Mouse (Mus musculus) frontal cortex, postnatal 36 days (tissue): Measurements from ENCODE around the gene Nat8f4.
"Not testable (repeated sequence)": the region's sequence is repeated elsewhere in the genome, so short reads cannot be mapped to it uniquely, and the experiment has no call there.

ENCODE experiments used
- DNase-seq, 2 experiments: peaks; one replicate each; pipeline ENCODE4 v3.0.0; 2022; ENCODE audit warnings: low spot score in 2 of 2

The Nat8f4 gene

DNA sequence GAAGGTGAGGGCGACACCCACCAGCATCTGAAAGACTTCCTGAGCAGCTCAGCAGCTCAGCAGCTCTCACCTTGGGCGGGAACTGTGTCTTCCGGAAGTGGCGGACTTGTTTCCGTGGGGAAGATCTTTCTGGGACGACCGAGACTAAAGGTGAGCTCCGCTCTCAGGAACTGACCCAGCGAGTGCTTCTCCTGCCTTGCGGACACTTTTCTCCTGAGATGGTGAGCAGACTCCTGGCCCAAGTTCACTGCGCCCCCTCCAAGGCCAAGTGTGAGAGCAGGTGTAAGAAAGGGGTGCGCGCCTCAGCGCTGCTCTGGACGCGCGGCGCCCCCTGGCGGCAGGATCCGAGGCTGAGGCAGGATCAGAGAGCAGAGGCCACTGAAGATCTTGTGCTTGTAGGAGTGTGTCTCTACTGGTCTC lies at the start of gene Nat8f4:
Nat8f4 (minus strand) TSS at position 243 of the 420 bp plus-strand sequence.
- peak; percentile 83 to 88 for DNase-seq

DNA sequence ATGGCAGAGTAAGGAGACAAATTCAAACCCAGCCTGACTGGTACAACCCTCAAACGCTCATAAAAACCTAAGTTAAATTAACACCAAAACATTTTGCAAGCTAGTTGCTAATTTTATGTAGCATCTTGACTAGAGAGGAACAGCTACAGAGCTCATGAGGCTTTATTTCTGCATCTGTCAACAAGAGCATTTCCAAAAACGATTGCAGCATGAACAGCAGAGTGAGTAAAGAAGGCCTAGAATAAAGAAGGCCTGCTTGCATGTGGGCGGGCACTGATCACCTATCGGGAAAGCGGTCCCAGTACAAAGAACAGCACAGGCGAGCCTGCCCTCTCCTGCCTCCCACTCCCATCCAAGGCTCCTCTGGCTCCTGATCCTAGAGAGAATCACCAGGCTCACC lies 43.9 kb upstream of the Nat8f4 start:
- no peak for DNase-seq

DNA sequence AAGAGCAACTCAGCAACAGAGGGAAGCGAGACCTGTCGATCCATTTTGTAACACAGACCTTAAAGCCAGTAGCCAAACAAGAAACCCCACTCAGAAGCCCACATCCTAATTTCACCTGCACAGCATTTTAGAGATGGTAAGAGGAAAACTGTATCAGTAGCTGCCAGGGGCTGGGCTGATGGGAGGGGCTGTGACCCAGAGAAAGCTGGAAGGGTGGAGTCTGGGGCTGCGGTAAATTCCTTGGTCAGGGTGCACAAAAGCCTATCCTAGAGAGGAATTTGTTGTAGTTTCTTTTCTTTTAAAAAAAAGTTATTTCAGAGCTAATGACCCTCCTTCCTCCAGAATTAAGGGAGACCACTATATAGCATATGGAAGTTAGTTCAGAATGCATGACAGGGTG lies 37.8 kb upstream of the Nat8f4 start:
- DNase-seq: no peak

DNA sequence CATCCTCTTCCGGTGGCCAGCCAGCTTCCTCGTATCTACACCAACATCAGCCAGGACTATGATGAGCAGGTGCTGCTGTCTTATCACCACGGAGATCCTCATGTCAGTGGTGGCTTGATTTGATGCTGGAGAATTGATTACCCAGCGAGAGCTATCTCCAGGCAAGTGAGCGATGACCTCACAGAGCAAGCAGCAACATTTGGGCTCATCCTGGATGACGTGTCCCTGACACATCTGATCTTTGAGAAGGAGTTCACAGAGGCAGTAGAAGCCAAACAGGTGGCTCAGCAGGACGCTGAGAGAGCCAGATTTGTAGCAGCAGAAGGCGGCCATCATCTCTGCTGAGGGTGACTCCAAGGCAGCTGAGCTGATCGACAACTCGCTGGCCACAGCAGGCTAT lies 34.0 kb upstream of the Nat8f4 start:
- no peak for DNase-seq

DNA sequence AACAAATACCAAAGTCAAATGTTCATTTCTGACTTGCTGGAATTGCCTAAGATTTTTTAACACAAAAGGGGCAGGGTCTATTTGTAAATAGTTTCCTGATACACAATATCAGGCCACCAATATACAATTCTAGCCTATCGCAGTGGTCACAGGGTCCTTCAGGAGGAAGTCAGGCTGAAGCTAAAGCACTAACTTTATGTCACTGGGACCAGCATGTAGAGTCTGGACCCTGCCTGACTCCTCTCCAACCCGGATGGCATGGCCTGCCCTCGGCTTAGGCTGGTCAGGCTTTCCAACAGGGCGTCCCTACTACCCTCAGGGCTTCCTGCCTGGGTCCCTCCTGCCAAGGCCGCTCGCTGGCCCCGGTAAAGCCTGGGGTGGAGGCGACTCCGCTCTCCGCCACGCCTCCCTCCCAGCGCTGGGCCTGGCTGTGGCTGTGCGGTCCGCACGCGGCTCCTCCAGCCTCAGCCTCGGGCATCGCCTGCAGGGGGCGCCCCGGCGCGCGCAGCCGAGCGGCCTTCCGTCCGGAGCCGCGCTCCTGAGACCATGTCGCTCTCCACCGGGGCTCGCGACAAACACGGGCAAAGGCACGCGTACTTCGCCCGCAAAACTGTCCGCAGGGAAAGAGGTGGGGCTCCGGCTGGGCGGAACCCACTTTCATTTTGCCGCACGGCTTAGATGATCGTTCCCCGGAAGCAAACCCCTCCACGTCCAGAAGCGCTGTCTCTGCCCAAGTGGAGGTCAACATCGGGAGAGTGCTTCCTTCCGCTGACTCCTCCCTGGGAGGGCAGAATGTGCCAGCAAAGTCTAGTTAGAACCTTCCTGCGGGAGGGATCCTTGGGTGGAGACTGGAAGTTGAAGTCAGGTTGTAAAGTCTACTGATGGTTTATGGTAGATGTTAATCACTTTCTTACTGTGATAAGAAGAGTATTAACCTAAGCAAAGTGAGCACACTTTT lies 32.1 kb upstream of the Nat8f4 start:
- DNase-seq: peak; percentile 81 to 84

DNA sequence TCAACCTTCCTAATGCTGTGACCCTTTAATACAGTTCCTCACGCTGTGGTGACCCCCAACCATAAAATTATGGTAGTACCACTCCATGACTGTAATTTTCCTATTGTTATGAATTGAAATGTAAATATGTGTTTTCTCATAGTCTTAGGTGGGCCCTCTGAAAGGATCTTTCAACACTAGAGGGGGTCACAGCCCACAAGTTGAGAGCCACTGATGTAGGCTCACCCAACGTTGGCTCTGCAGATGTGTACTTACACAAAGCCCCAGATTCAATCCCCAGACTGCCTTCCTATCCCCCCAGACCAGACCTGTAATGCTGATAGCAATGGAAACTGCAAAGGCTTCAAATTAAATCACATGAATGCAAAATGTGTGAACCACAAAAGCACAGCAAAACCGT lies 31.0 kb upstream of the Nat8f4 start:
- no peak for DNase-seq

DNA sequence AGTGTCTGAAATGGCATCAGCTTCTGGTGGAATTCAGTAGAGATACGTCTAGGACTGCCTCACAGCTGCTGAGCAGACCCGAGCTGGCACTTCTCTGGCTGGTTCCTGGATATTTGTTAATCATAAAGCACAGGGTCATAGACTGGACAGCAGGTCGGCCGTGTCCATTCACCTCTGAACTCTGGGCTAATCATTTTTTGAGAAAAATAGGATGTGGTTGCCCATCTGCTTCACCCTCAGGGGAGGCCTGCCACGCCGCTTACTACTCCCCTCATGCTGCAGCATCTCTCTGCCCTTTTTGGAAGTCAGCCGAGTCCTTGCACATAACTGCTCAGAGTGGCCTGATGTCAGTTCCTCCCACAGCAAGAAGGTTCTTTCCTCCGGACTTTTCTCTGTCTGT lies 29.4 kb upstream of the Nat8f4 start:
- no peak for DNase-seq

DNA sequence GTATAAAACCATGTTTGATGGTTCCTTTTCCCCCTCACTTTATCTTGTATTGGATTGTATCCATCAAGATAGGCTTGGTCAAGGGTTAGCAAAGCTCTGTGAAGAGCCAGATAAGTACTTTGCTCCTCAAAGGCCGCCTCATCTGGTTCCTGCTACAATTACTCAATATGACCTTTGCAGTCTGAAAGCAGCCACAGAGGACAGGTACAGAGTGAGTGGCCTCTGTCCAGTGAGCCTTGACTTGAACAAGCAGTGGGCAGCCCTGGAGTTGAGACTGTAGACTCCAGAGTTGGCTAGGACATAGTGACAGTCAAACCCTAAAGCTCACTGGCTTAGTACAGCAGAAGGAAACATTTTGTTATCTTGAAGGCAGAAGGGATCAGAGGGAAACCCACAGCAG lies 24.6 kb upstream of the Nat8f4 start:
- DNase-seq: no peak

DNA sequence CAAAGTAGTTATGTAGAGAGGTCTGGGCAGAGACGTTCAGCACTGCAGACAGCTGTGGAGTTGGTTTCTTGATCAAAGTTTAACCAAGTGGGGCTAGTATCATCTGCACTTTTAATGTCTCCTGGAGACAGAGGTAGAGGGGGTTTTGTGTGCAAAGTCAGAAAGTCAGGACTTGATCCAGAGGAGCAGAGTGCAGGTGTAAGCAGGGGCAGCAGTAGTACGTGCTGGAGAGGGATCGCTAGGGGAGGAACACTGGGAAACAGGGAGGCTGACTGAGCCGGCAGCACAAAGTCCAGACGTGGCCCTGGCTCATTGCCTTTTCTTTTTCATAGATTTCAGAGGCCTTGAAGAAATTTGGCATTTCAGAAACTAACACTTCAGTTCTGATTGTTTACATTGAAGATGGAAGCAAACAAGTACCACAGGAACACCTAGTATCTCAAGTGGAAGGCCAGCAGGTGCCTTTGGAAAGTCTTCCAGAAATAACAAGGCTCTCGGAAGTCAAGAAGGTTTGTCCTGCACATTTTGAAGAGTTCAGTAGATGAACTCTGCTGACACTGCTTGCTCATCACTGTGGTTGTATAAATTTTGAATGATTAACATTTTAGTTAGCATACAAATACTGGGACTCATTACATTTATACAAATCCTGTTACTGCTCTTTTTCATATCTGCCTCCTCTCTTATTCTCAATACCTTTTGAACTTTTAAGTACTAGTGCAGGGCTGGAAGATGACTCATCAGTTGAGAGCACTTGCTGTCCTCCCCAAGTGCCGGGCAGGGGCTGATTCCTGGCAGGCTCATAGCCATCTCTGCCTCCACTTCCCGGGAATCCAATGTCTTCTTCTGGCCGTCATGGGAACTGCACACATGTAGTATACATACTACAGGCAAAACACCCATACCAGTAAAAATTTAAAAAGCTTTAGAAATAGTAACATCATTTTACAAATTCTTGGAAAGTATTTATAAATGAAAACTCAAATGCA lies 23.1 kb upstream of the Nat8f4 start:
- DNase-seq: no peak

DNA sequence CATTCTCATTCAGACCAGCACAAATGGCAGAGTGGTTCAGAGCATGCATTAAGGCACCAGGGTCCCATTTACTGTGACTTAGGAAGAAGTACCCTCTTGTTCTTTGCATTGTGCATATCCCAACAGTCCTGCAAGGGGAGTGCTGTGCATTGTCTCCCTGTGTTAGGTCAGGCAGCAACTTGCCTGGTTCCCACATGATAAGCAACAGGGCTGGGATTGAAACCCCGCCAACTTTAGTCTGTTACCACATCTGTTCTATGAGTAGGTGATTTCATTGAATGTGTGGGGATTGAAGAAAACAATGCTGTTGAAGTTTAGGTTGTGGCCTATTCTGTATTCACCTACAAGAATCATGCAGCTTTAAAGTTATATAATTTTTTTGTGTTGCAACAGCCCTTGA lies 22.0 kb upstream of the Nat8f4 start:
- DNase-seq: no peak

DNA sequence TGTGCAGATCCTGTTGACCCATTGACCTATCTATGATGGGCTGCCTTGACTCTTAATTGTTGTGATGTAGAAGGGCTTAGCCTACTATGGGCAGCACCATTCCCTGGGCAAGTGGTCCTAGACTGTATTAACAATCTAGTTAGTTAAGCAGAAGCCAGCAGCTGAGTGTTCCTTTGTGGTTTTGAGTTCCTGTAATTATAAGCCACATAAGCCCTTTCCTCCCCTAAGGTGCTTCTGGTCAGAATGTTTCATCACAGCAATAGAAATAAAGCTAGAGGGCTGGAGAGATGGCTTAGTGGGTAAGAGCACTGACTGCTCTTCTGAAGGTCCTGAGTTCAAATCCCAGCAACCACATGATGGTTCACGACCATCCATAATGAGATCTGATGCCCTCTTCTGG lies 19.0 kb upstream of the Nat8f4 start:
- no peak for DNase-seq

DNA sequence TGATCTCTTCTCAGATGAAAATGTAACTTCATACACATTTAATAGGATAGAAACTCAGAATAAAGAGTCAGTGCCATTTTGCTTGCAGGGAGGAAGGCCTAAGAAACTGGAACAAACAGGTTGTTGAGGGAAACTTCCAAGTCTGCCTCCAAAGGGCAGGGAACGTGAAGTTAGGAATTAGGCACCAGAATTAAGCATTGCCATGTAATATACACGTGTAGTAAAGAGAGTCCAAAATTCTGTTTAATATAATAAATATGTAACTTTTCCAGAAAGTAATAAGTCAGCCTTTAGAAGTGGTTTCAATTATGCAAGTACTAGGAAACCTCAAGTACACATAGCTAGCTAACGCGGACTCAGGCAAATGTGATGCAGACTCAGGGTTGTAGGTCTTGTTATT lies 14.7 kb upstream of the Nat8f4 start:
- DNase-seq: no peak

DNA sequence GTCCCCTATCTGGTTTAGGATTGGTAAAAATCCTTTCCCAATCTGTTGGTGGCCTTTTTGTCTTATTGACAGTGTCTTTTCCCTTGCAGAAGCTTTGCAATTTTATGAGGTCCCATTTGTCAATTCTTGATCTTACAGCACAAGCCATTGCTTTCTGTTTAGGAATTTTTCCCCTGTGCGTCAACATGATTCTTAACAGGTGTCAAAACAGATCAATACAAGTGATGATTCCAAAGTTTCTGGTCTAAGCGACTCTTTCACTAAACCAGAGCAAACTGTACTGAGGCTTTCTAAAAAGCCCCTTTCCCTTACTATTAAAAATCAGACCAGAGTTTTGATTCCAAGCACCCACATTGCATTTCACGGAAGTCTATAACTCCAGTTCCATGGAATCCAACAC lies 13.7 kb upstream of the Nat8f4 start:
- DNase-seq: not testable (repeated sequence)

DNA sequence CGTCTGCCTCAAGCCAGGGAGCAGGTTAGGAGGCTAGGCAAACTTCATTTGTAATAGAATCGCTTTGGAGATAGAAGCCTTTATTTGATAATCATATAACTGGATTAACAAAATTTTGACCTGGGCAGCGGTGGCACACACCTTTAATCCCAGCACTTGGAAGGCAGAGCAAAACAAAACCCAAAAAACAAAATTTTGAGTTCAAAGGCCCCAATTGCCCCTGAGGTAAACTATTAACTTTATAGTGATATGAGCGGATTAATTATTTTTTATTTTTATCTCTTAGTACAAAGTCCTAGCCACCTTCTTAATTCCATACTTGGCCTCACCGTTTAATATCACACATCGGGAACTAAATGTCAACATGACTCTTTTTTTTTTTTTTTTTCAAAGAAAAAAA lies 11.9 kb upstream of the Nat8f4 start:
- no peak for DNase-seq

DNA sequence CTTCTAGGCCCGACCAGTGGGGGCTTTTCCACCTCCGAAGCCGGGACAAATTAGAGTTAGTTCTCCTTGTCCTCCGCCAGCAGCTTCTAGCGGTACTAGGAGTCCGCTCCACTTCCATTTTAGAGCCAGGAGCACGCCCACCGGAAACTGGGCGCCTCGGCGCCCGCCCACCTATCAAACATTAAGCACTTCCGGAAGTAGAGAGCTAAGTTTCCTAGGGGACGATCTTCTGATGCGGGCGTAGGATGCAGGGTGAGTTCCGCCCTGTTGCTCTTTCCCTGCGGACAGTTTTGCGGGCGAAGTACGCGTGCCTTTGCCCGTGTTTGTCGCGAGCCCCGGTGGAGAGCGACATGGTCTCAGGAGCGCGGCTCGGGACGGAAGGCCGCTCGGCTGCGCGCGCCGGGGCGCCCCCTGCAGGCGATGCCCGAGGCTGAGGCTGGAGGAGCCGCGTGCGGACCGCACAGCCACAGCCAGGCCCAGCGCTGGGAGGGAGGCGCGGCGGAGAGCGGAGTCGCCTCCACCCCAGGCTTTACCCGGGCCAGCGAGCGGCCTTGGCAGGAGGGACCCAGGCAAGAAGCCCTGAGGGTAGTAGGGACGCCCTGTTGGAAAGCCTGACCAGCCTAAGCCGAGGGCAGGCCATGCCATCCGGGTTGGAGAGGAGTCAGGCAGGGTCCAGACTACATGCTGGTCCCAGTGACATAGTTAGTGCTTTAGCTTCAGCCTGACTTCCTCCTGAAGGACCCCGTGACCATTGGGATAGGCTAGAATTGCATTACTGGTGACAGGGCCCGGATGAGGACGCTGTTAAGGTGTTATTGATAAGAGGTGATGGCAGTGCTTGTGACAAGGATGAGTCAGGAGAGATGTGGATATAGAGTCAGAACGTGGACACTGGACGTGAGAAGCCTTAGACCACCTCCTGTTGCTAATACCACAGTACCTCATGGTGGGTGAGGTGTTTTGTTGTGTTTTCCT lies 11.1 kb upstream of the Nat8f4 start, which contains the start of gene Nat8f1:
Nat8f1 (minus strand) TSS at position 149 of the 975 bp plus-strand sequence.
- peak; percentile 88 to 93 for DNase-seq

DNA sequence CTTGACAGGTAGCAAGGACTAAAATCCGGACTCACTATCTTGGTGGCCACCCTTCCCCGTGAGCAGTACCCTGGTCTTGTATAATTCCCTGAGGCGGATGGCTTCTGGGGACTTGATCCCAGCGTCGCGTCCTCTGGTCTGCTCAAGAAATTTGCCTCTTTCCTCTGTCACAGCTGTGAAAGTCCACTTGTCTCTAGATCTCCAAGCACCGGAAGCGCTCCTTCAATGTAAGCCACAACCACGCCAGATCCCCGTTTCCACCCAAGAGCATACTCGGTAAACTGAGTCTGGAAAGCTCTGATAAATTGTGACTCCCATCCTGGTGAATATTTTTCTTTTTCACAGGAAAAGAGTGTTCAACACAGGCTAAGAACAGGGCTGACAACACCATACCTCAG lies 10.5 kb upstream of the Nat8f4 start:
- DNase-seq: no peak

DNA sequence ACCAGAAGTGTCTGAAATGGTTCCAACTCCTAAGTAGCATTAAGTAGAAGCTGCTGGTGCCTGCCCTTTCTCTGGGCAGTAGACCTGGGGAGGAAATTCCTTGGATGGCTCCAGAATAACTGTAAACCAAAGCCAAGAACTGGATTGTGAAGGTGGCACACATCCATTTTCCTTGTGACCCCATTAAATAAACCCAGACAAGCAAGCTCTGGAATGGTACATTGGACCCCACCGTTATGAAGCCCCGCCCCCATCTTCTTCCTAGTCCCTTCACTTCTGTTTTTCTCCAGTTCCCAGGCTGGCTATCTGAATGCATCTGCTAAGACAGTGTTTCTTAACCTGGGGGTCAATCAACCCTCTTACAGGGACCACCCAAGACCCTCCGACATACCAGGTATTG lies 6.9 kb upstream of the Nat8f4 start, which contains the start of gene Tprkb:
Tprkb (plus strand) TSS at position 279 of the 400 bp plus-strand sequence.
- DNase-seq: no peak

DNA sequence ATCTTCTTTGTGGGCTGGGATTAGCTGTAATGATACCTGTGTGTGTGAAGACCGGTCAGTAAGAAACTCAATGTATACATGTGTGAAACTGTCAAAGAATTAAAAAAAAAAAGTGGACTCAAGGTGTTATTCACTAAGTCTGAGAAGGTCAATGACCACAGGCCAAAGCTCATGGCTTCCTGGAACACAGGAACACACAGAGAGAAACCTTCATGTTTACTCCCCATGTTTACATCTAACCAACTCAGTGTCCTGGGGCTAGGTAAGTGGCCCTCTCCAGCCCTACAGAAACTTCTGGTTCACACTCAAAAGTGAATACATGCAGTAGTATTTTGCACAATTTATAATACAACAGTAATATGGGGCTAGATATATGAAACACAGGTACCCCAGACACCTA lies 5.0 kb upstream of the Nat8f4 start:
- no peak for DNase-seq

DNA sequence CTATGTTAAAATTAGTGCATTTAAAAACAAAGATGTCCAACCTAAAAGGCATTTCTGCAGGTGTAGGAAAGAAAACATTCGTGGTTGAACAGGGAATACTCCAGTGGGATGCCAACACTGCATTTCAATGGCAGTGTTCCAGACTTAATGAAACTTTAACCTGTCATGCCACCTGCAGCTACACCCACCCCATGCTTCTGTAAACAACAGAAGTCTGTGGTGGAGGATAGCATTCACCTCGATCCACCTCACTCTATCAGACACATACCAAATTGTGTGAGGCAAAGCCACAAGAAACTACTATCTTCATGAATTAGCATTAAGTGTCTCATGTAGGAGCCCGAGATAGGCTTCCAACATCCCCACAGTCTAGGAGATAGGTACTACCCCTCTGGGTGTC lies 3.7 kb upstream of the Nat8f4 start:
- DNase-seq: no peak

DNA sequence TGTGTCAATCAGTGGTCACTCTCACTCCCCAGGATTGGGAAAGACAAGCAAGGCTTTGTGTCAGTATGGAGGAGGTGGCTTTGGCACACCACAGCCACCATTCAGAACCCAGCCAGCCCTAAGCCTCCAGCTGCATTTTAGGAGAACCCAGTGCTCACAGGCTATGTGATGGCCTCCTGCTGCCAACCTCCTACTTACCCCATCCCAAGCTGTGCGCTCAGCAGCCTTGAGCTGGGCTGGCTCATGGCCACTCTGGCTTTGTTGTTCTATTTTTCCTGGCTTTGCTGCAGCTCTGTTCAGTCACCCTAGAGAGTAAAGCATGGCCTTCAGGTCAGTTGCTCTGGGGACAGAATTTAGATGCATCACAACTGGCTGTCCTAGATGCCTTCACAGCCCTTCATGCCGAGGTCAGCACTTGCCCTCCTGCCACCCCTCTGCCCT lies 2.2 kb upstream of the Nat8f4 start:
- peak; percentile 26 to 68 for DNase-seq

DNA sequence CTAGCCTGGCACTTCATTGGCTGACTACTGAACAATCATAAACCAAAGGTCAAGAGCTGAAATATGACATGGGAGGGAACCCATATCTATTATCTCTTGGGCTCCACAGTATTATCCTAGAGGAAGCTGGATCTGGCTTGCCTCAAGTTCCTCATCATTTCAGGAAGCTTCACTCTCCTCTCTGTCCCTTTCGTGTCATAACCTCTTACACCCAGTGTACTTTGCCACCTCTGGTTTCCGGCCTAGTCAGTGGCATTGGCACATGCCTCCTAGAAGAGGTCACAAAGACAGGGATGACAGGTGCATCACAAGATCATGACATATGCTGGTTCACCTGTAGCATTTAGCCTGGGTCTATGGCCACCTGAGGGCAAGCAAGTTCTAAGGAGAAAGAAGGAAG lies 2.4 kb downstream of the Nat8f4 start:
- no peak for DNase-seq
